Mouse (Mus musculus) erythroblast, embryonic 14.5 days (primary cell): Measurements from ENCODE around the gene Gm37240.

Source experiments
- GATA1 ChIP-seq: IDR thresholded peaks from 2 replicates; pipeline ENCODE4 v1.6.1; 2012; ENCODE audit warnings: low read length, inconsistent platforms, mixed read lengths
- TAL1 ChIP-seq: IDR thresholded peaks from 3 replicates; pipeline ENCODE4 v1.6.1; 2012; ENCODE audit warnings: low read length, inconsistent platforms, mixed read lengths

- TF ChIP-seq GATA1 (no peak), TAL1 (no peak)
Measured at GRCm38 (mm10) chr3:84631586-84631985, 1255.7 kb downstream of the Gm37240 start.
